Mouse (Mus musculus): ENCODE data around the gene Drp2. TPM values are rescaled to one million over a fixed set of nuclear protein-coding genes. Genes with fewer than 3 reads are reported as not detected.

Drp2 gene
- polyA plus RNA-seq (2012; rRNA removed) = 1.5 TPM in 2 replicates

- DNase-seq (ENCODE audit: low spot score) = no peak
These were observed at the start of gene Drp2 for GRCm38 (mm10) chrX:134403863-134404583. Gene Drp2, plus strand, starts transcription at chrX:134404551.

- no peak for DNase-seq (ENCODE audit: low spot score)
These were observed 45.0 kb upstream of the Drp2 start for GRCm38 (mm10) chrX:134359336-134359735.

- DNase-seq (ENCODE audit: low spot score) = no peak
These were observed 42.2 kb upstream of the Drp2 start for GRCm38 (mm10) chrX:134362156-134362555.

- DNase-seq (ENCODE audit: low spot score) = no peak
These were observed 38.9 kb upstream of the Drp2 start for GRCm38 (mm10) chrX:134365421-134365820.

GRCm38 (mm10) chrX:134366547-134366946, 37.8 kb upstream of the Drp2 start:
- no peak for DNase-seq (ENCODE audit: low spot score)

- DNase-seq (ENCODE audit: low spot score) = no peak
These were observed 33.1 kb upstream of the Drp2 start for GRCm38 (mm10) chrX:134371279-134371678.

GRCm38 (mm10) chrX:134374190-134374589, 30.2 kb upstream of the Drp2 start:
- DNase-seq (ENCODE audit: low spot score) = no peak

GRCm38 (mm10) chrX:134384896-134385295, 19.5 kb upstream of the Drp2 start:
- DNase-seq (ENCODE audit: low spot score) = no peak

GRCm38 (mm10) chrX:134398972-134399371, 5.4 kb upstream of the Drp2 start:
- no peak for DNase-seq (ENCODE audit: low spot score)

GRCm38 (mm10) chrX:134404584-134404955, 219 bp downstream of the Drp2 start:
- no peak for DNase-seq (ENCODE audit: low spot score)

- DNase-seq (ENCODE audit: low spot score) = no peak
These were observed 5.1 kb downstream of the Drp2 start for GRCm38 (mm10) chrX:134409354-134409900.

- DNase-seq (ENCODE audit: low spot score) = no peak
These were observed 7.7 kb downstream of the Drp2 start for GRCm38 (mm10) chrX:134412096-134412495.

- no peak for DNase-seq (ENCODE audit: low spot score)
These were observed 15.7 kb downstream of the Drp2 start for GRCm38 (mm10) chrX:134420097-134420496.

- DNase-seq (ENCODE audit: low spot score) = no peak
These were observed 19.9 kb downstream of the Drp2 start for GRCm38 (mm10) chrX:134424263-134424662.

GRCm38 (mm10) chrX:134425798-134426197, 21.4 kb downstream of the Drp2 start:
- DNase-seq (ENCODE audit: low spot score) = no peak

- DNase-seq (ENCODE audit: low spot score) = no peak
These were observed 22.5 kb downstream of the Drp2 start for GRCm38 (mm10) chrX:134426819-134427218.

GRCm38 (mm10) chrX:134427307-134427706, 23.0 kb downstream of the Drp2 start:
- DNase-seq (ENCODE audit: low spot score) = no peak

- no peak for DNase-seq (ENCODE audit: low spot score)
These were observed 70.8 kb downstream of the Drp2 start for GRCm38 (mm10) chrX:134474988-134475710.

- no peak for DNase-seq (ENCODE audit: low spot score)
These were observed 71.9 kb downstream of the Drp2 start, which contains the start of gene Taf7l for GRCm38 (mm10) chrX:134476290-134476689. Gene Taf7l, minus strand, starts transcription at chrX:134476490.

GRCm38 (mm10) chrX:134481720-134482119, 77.4 kb downstream of the Drp2 start:
- DNase-seq (ENCODE audit: low spot score) = no peak

GRCm38 (mm10) chrX:134500651-134501050, 96.3 kb downstream of the Drp2 start:
- DNase-seq (ENCODE audit: low spot score) = no peak

All from urinary bladder, adult 2 months (tissue).